Mouse (Mus musculus) G1E-ER4 (cell line): ENCODE data around the gene Slc29a1. TPM values are rescaled to one million over a fixed set of nuclear protein-coding genes. Genes with fewer than 3 reads are reported as not detected.

ENCODE experiments used
- GATA1 ChIP-seq: IDR thresholded peaks from one replicate; pipeline ENCODE4 v1.8.0; 2012; ENCODE audit warnings: low read length, inconsistent platforms
- polyA plus RNA-seq: library from polyadenylated mRNA; stranded (reverse); fragments of >175 nt; gene quantifications from 2 replicates; pipeline ENCODE4 v1.2.3, GENCODE M21; 2012

The Slc29a1 gene
- 136 and 228 TPM in 2 replicates for polyA plus RNA-seq

- TF ChIP-seq GATA1 = no peak
These were observed at the start of gene Slc29a1 for GRCm38 (mm10) chr17:45599446-45600242. Gene Slc29a1, minus strand, starts transcription at chr17:45599606.

- TF ChIP-seq GATA1 = no peak
These were observed 44.8 kb upstream of the Slc29a1 start for GRCm38 (mm10) chr17:45644185-45644584.

- no peak for TF ChIP-seq GATA1
These were observed 43.3 kb upstream of the Slc29a1 start for GRCm38 (mm10) chr17:45642701-45643100.

- TF ChIP-seq GATA1 = no peak
These were observed 42.6 kb upstream of the Slc29a1 start for GRCm38 (mm10) chr17:45641981-45642380.

- no peak for TF ChIP-seq GATA1
These were observed 39.3 kb upstream of the Slc29a1 start for GRCm38 (mm10) chr17:45638596-45639295.

- TF ChIP-seq GATA1 = no peak
These were observed 34.6 kb upstream of the Slc29a1 start for GRCm38 (mm10) chr17:45634033-45634432.

GRCm38 (mm10) chr17:45631940-45632339 is 32.5 kb upstream of the Slc29a1 start:
- TF ChIP-seq GATA1 = no peak

- TF ChIP-seq GATA1 = no peak
These were observed 31.6 kb upstream of the Slc29a1 start for GRCm38 (mm10) chr17:45630992-45631391.

- no peak for TF ChIP-seq GATA1
These were observed 30.7 kb upstream of the Slc29a1 start for GRCm38 (mm10) chr17:45629861-45630694.

- no peak for TF ChIP-seq GATA1
These were observed 29.8 kb upstream of the Slc29a1 start for GRCm38 (mm10) chr17:45628885-45629855.

GRCm38 (mm10) chr17:45628160-45628559 is 28.8 kb upstream of the Slc29a1 start:
- TF ChIP-seq GATA1 = no peak

- TF ChIP-seq GATA1 = no peak
These were observed 27.2 kb upstream of the Slc29a1 start for GRCm38 (mm10) chr17:45626577-45627134.

GRCm38 (mm10) chr17:45619386-45620256 is 20.2 kb upstream of the Slc29a1 start:
- TF ChIP-seq GATA1 = no peak
